Mouse (Mus musculus) regulatory T cell (primary cell): ENCODE data around the gene Il3.

Experiments
- in situ Hi-C: fragments of 300-600 bp; cut with MboI, MseI; formaldehyde crosslinking; loops from one replicate; pipeline ENCODE4 v1.15.1; 2025; ENCODE audit warnings: high pct_unique_total_duplicates

The Il3 gene

GRCm38 (mm10) chr11:54287821-54288453 lies 20.9 kb upstream of the Il3 start:
- in situ Hi-C loops: no loop called here

GRCm38 (mm10) chr11:54271437-54271949 lies 4.4 kb upstream of the Il3 start:
- in situ Hi-C loops: no loop called here

GRCm38 (mm10) chr11:54269191-54269896 lies 2.3 kb upstream of the Il3 start:
- in situ Hi-C loops: no loop called here

GRCm38 (mm10) chr11:54264542-54264941 lies 2.5 kb downstream of the Il3 start:
- in situ Hi-C loops: no loop called here

- in situ Hi-C loops: no loop called here
Observed at GRCm38 (mm10) chr11:54263405-54264031, 3.6 kb downstream of the Il3 start.

- in situ Hi-C loops: loop anchor here (5.0 kb wide), 1 partner anchor 139 kb away; no protein-coding TSS in a partner anchor
Observed at GRCm38 (mm10) chr11:54256624-54257376, 10.3 kb downstream of the Il3 start.

- in situ Hi-C loops: loop anchor here (5.0 kb wide), 2 partner anchors 107 to 252 kb away; no protein-coding TSS in a partner anchor
Observed at GRCm38 (mm10) chr11:54254114-54254513, 13.0 kb downstream of the Il3 start.

GRCm38 (mm10) chr11:54250575-54250974 lies 16.5 kb downstream of the Il3 start:
- in situ Hi-C loops: loop anchor here (5.0 kb wide), 2 partner anchors 103 to 248 kb away; no protein-coding TSS in a partner anchor

GRCm38 (mm10) chr11:54249748-54250147 lies 17.3 kb downstream of the Il3 start:
- in situ Hi-C loops: loop anchor here (5.0 kb wide), 2 partner anchors 102 to 247 kb away; no protein-coding TSS in a partner anchor

GRCm38 (mm10) chr11:54248940-54249717 lies 17.9 kb downstream of the Il3 start, which contains the start of gene Csf2:
Gene Csf2 (minus strand): TSS chr11:54249667.
- in situ Hi-C loops: no loop called here

GRCm38 (mm10) chr11:54247251-54247950 lies 19.7 kb downstream of the Il3 start:
- in situ Hi-C loops: no loop called here

GRCm38 (mm10) chr11:54244465-54244864 lies 22.6 kb downstream of the Il3 start:
- in situ Hi-C loops: no loop called here

- in situ Hi-C loops: no loop called here
Observed at GRCm38 (mm10) chr11:54242494-54242893, 24.6 kb downstream of the Il3 start.

GRCm38 (mm10) chr11:54236939-54237338 lies 30.1 kb downstream of the Il3 start:
- in situ Hi-C loops: no loop called here

GRCm38 (mm10) chr11:54227478-54227877 lies 39.6 kb downstream of the Il3 start:
- in situ Hi-C loops: loop anchor here (5.0 kb wide), 1 partner anchor 80 kb away; no protein-coding TSS in a partner anchor

- in situ Hi-C loops: no loop called here
Observed at GRCm38 (mm10) chr11:54224475-54224986, 42.5 kb downstream of the Il3 start.

GRCm38 (mm10) chr11:54223637-54224474 lies 43.2 kb downstream of the Il3 start:
- in situ Hi-C loops: no loop called here

- in situ Hi-C loops: no loop called here
Observed at GRCm38 (mm10) chr11:54219903-54220740, 47.0 kb downstream of the Il3 start.
